Comparison of ENCODE assay signal across 13 mouse cellular contexts in the genomic region with DNA sequence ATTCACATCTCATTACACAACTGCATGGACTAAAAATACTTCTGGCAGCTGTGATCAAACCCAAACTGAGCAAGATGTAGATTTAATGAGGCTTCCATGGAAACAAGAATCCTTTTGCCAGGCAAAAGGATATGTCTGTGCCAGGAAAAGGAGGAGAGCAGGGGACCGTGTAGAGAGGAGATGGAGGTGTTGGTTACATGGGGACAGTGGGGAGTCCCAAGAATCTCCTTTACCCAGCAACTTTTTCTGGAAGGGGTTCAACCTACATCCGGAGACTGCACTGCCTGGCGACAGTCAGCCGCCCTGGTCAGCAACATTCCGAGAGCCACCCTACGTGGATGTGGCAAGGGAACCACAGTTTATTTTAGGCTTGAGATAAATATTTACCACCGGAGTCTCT.
DNase-seq lines count a peak whose midpoint lies in the region; ATAC-seq lines count a peak whose summit lies in the region.
"Had no signal": no experiment of that assay in that cellular context is flagged by ENCODE, and none has a peak within 500 bp of the region (broad histone marks: within the 10 kb centered on the region; RNA-seq: fewer than 3 reads in every experiment).

No protein-coding gene starts in this region.

- no peak overlapping the region for H3K9ac ChIP-seq in forebrain, embryonic 16.5 days (replicated peaks; ENCODE audit: low read depth, low read length)
- H3K9ac ChIP-seq in forebrain, embryonic 15.5 days (replicated peaks): no peak overlapping the region
- H3K9ac ChIP-seq: forebrain, embryonic 13.5 days had no signal

- WGBS in forebrain, embryonic 16.5 days: 75% methylated on average over 7 of the region's 7 CpGs
- 71% methylated on average over 7 of the region's 7 CpGs for WGBS in forebrain, embryonic 15.5 days

- peaks cover 5% of the 10 kb centered on the region; the same call in 1 of the 2 replicates for H3K4me1 ChIP-seq in forebrain, embryonic 16.5 days (replicated peaks; ENCODE audit: control insufficient read depth, insufficient read depth, low read length)
- peaks cover 9% of the 10 kb centered on the region for H3K4me1 ChIP-seq in forebrain, embryonic 15.5 days
- H3K4me1 ChIP-seq: forebrain, embryonic 13.5 days; megakaryocyte, embryonic 14.5 days had no signal

- no peaks in the 10 kb centered on the region for H3K36me3 ChIP-seq in forebrain, embryonic 16.5 days (ENCODE audit: control insufficient read depth, insufficient read depth)
- H3K36me3 ChIP-seq in forebrain, embryonic 15.5 days: no peaks in the 10 kb centered on the region

- intact Hi-C loops in left cerebral cortex, postnatal 14 days (cut with DNase I): no loop called here
- intact Hi-C loops in left cerebral cortex, postnatal 10 days (cut with DNase I): no loop called here

- H3K27ac ChIP-seq in forebrain, embryonic 16.5 days (ENCODE audit: low read length): no peak overlapping the region
- no peak overlapping the region for H3K27ac ChIP-seq in forebrain, embryonic 15.5 days (replicated peaks)
- H3K27ac ChIP-seq: forebrain, embryonic 13.5 days had no signal

- peak; percentile 30 to 64 for DNase-seq in left cerebral cortex, postnatal 14 days (ENCODE audit: low spot score in 2 of 2)
- no peak for DNase-seq in left cerebral cortex, postnatal 10 days (ENCODE audit: extremely low spot score in 1 of 2, low spot score in 2 of 2)
- DNase-seq in gastrocnemius, adult 8-10 months (ENCODE audit: low spot score in 2 of 2): peak; percentile 47 to 72
- DNase-seq in lung, postnatal 4 days: peak; percentile 6 to 64
- no peak for DNase-seq in cerebellum, adult 8-10 months
- no peak for DNase-seq in cerebellum, adult 11-12 months
- DNase-seq: adrenal gland, adult 2 months; kidney, postnatal 10 days; liver had no signal

- no peaks in the 10 kb centered on the region for H3K27me3 ChIP-seq in forebrain, embryonic 16.5 days (replicated peaks; ENCODE audit: control insufficient read depth, insufficient read depth, low read length)
- no peaks in the 10 kb centered on the region for H3K27me3 ChIP-seq in forebrain, embryonic 15.5 days
- H3K27me3 ChIP-seq: forebrain, embryonic 13.5 days; megakaryocyte, embryonic 14.5 days had no signal

- H3K9me3 ChIP-seq in forebrain, embryonic 16.5 days (ENCODE audit: control insufficient read depth, low read length): no peaks in the 10 kb centered on the region
- no peaks in the 10 kb centered on the region for H3K9me3 ChIP-seq in forebrain, embryonic 15.5 days
- H3K9me3 ChIP-seq: forebrain, embryonic 13.5 days; megakaryocyte, embryonic 14.5 days had no signal

- H3K4me3 ChIP-seq in forebrain, embryonic 16.5 days (replicated peaks; ENCODE audit: low read length): no peak overlapping the region
- H3K4me3 ChIP-seq in forebrain, embryonic 15.5 days: no peak overlapping the region
- H3K4me3 ChIP-seq: forebrain, embryonic 13.5 days; megakaryocyte, embryonic 14.5 days had no signal

- ATAC-seq in forebrain, embryonic 16.5 days: 0 out of 2 replicates have a peak, but pooled peaks have one; percentile 23
- no peak; the same call in 1 of the 2 replicates for ATAC-seq in forebrain, embryonic 15.5 days (replicated peaks)
- ATAC-seq: forebrain, embryonic 13.5 days had no signal

- H3K4me2 ChIP-seq in forebrain, embryonic 16.5 days (ENCODE audit: low read length): no peak overlapping the region
- H3K4me2 ChIP-seq in forebrain, embryonic 15.5 days (replicated peaks): no peak overlapping the region
- H3K4me2 ChIP-seq: forebrain, embryonic 13.5 days had no signal

Comparison
In these comparisons a context has a peak if more than half of its experiments do, and no peak if none do; other contexts are left out.
1. DNase-seq: peak in left cerebral cortex, postnatal 14 days (2 of 2), gastrocnemius, adult 8-10 months (2 of 2) and lung, postnatal 4 days (2 of 2); none in left cerebral cortex, postnatal 10 days (0 of 2), cerebellum, adult 8-10 months (single experiment) and cerebellum, adult 11-12 months (single experiment).